Mouse (Mus musculus) hindbrain, embryonic 11.5 days (tissue): ENCODE data around the gene Ccdc14. TPM values are rescaled to one million over a fixed set of nuclear protein-coding genes. Genes with fewer than 3 reads are reported as not detected.

Experiments used
- polyA plus RNA-seq: library from polyadenylated mRNA; unstranded; fragments of >200 nt; fragmentation: Nextera tagmentation; extraction: Ambion mirVana; gene quantifications from 2 replicates; pipeline ENCODE4 v1.2.1, GENCODE M21; 2014

Gene Ccdc14
- polyA plus RNA-seq, 1 experiment from 2014 or later: 11.3 TPM

Other genes starting within 250 kb of the Ccdc14 start
- 20.8 and 25.6 TPM in 2 replicates for gene Kalrn, start 117.1 kb upstream of the Ccdc14 start, polyA plus RNA-seq
- gene Ropn1, start 40.7 kb upstream of the Ccdc14 start, polyA plus RNA-seq: not detected in 2 replicates
- 3.7 and 4.5 TPM in 2 replicates for gene Mylk, start 54.6 kb downstream of the Ccdc14 start, polyA plus RNA-seq